Mouse (Mus musculus) myocyte (in vitro differentiated cells): ENCODE data around the gene Fhad1.

Source experiments
- POLR2A ChIP-seq: IDR thresholded peaks from one replicate; pipeline ENCODE4 v1.6.1; 2011; ENCODE audit warnings: low read depth, mild to moderate bottlenecking, control low read depth, moderate library complexity; ENCODE audit not compliant: insufficient read length
- USF1 ChIP-seq: IDR thresholded peaks from one replicate; pipeline ENCODE4 v1.6.1; 2011; ENCODE audit warnings: low read depth, mild to moderate bottlenecking, control low read depth, moderate library complexity

DNA sequence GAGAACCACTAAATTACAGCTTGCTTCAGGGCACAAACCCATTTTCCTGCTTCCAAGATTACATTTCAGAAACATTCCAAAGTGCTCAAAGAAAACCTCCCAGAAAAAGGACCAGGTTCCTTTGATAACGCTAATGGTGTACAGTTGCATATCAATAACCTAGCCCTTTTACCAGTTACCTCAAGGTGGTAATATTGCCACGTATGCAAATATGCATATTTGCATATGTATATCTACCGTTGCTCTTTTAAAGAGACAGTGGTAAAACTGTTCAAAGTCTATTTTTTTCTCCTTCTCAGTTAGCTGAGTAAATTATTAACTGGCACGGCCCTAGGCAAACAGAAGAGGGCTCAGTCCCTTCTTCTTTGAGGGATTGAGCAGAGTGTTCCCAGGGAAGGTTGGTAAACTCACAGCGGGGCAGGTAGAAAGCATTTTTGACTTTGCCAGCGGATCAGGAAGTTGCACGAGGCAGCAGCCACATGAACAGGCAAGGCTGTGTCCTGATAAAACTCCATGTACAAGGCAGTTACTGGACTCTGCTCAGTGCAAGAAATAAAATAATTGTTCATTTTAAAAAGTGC lies 15.3 kb downstream of the Fhad1 start:
- TF ChIP-seq POLR2A = no peak
- no peak for TF ChIP-seq USF1
